Mouse (Mus musculus) MEL (cell line): ENCODE measurements around the gene Palb2.

Source experiments
- CTCF ChIP-seq, 3 experiments: IDR thresholded peaks in 2 of 3; conservative IDR thresholded peaks in 1 of 3; 2 replicates each; pipeline ENCODE4 v1.5.1; 2011 to 2012; ENCODE audit warnings: low read length in 3 of 3, low read depth in 2 of 3, mild to moderate bottlenecking in 2 of 3, improper control_type of control experiment in 1 of 3, inconsistent platforms in 1 of 3, mixed read lengths in 1 of 3, moderate library complexity in 1 of 3; ENCODE audit not compliant: control insufficient read depth in 1 of 3, insufficient read depth in 1 of 3, poor library complexity in 1 of 3, severe bottlenecking in 1 of 3
- EP300 ChIP-seq, 2 experiments: IDR thresholded peaks; 2 replicates each; pipeline ENCODE4 v1.6.1; 2011; ENCODE audit warnings: improper control_type of control experiment in 2 of 2, low read length in 2 of 2, low read depth in 1 of 2, mild to moderate bottlenecking in 1 of 2
- GABPA ChIP-seq: IDR thresholded peaks from 2 replicates; pipeline ENCODE4 v1.6.1; 2012; ENCODE audit warnings: low read depth, mild to moderate bottlenecking, inconsistent platforms, low read length, improper control_type of control experiment, moderate library complexity
- GATA1 ChIP-seq: IDR thresholded peaks from 2 replicates; pipeline ENCODE4 v1.6.1; 2011; ENCODE audit warnings: low read depth, low read length, improper control_type of control experiment
- MAZ ChIP-seq: IDR thresholded peaks from 2 replicates; pipeline ENCODE4 v1.6.1; 2012; ENCODE audit warnings: low read depth, mild to moderate bottlenecking, inconsistent platforms, low read length, improper control_type of control experiment
- MXI1 ChIP-seq: IDR thresholded peaks from 2 replicates; pipeline ENCODE4 v1.6.1; 2011; ENCODE audit warnings: mild to moderate bottlenecking, low read depth, low read length, improper control_type of control experiment
- MYB ChIP-seq: IDR thresholded peaks from 2 replicates; pipeline ENCODE4 v1.6.1; 2011; ENCODE audit warnings: mild to moderate bottlenecking, low read depth, low read length, improper control_type of control experiment
- SIN3A ChIP-seq: IDR thresholded peaks from 2 replicates; pipeline ENCODE4 v1.6.1; 2012; ENCODE audit warnings: low read length, improper control_type of control experiment, inconsistent platforms
- TAL1 ChIP-seq: IDR thresholded peaks from 2 replicates; pipeline ENCODE4 v1.6.1; 2012; ENCODE audit warnings: mild to moderate bottlenecking, inconsistent platforms, low read length, moderate library complexity, mixed read lengths
- USF1 ChIP-seq: IDR thresholded peaks from 2 replicates; pipeline ENCODE4 v1.6.1; 2014; ENCODE audit warnings: low read depth, mild to moderate bottlenecking, inconsistent platforms, low read length, improper control_type of control experiment, moderate library complexity

GRCm38 (mm10) chr7:122066102-122066944 lies 66.5 kb downstream of the Palb2 start:
- no peak for TF ChIP-seq CTCF (IDR thresholded peaks at IDR 0.05 in 2 of 3, conservative IDR thresholded peaks at IDR 0.05 in 1 of 3; ENCODE audit: control insufficient read depth in 1 of 3, insufficient read depth in 1 of 3, low read depth in 2 of 3, low read length in 3 of 3, poor library complexity in 1 of 3, severe bottlenecking in 1 of 3)
- no peak for TF ChIP-seq GATA1
- TF ChIP-seq MYB: no peak; the same call in 1 of the 2 replicates
- peak in 1 of 2 experiments; percentile 26; a peak in 1 of 4 replicates for TF ChIP-seq EP300 (IDR thresholded peaks at IDR 0.05; ENCODE audit: low read depth in 1 of 2, low read length in 2 of 2)
- no peak for TF ChIP-seq USF1
- TF ChIP-seq MAZ: no peak
- TF ChIP-seq SIN3A: no peak; the same call in 1 of the 2 replicates
- no peak for TF ChIP-seq TAL1
- TF ChIP-seq MXI1: no peak
- no peak for TF ChIP-seq GABPA
